Mouse (Mus musculus): Measurements from ENCODE around the gene Gm28897.
"Not testable (repeated sequence)": the region's sequence is repeated elsewhere in the genome, so short reads cannot be mapped to it uniquely, and the experiment has no call there.

The Gm28897 gene

DNA sequence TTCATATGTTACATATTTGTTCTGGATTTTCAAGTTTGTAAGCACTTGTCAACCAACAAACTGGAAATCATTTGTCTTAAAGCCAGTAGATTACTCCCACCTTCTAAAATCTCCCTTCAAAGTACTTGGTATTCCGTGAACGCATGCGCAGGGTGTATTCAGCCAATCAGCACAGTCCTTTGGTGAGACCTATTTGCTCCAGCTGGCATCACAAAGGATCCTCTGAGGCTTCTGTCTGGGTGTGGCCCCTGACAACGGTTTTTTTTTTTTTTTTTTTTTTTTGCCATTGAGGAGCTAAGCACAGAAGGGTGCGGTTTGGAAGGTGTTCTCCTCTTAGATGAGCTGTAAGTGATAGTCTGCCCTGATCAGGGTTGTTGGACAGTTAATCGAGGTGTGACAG, at the start of gene Gm28897:
Gm28897 (plus strand) TSS at position 301 of the 400 bp plus-strand sequence.
- not testable (repeated sequence) for DNase-seq (ENCODE audit: low read depth, low spot score)

Measured in skeletal muscle tissue, adult 2 months (tissue).